Mouse (Mus musculus) MEL (cell line): ENCODE measurements around the gene Zfp334. TPM values are rescaled to one million over a fixed set of nuclear protein-coding genes. Genes with fewer than 3 reads are reported as not detected.

ENCODE experiments used
- DNase-seq: peaks from one replicate; pipeline ENCODE4 v3.0.0; 2011; ENCODE audit warnings: low read depth, low spot score
- H3K27ac ChIP-seq: 2 replicates; pipeline ENCODE4 v1.5.1; 2012; ENCODE audit warnings: low read depth, mild to moderate bottlenecking, control low read depth, low read length, moderate library complexity; ENCODE audit not compliant: control insufficient read depth
- H3K27me3 ChIP-seq, 2 experiments: fragments of 150-350 bp in 1 of 2; sonication (generic) in 1 of 2; 2 replicates each; pipeline ENCODE4 v1.6.1; 2012; ENCODE audit warnings: low read length in 2 of 2, mild to moderate bottlenecking in 2 of 2, improper control_type of control experiment in 1 of 2, moderate library complexity in 1 of 2; ENCODE audit not compliant: insufficient read depth in 2 of 2, control insufficient read depth in 1 of 2
- H3K36me3 ChIP-seq, 2 experiments: 2 replicates each; pipeline ENCODE4 v1.6.1; 2012 to 2014; ENCODE audit warnings: low read length in 2 of 2, improper control_type of control experiment in 1 of 2, inconsistent platforms in 1 of 2, mild to moderate bottlenecking in 1 of 2; ENCODE audit not compliant: insufficient read depth in 2 of 2, control insufficient read depth in 1 of 2
- H3K4me1 ChIP-seq, 2 experiments: fragments of 150-350 bp in 1 of 2; sonication (generic) in 1 of 2; 2 replicates each; pipeline ENCODE4 v1.6.1; 2012; ENCODE audit warnings: low read length in 2 of 2, improper control_type of control experiment in 1 of 2, mild to moderate bottlenecking in 1 of 2; ENCODE audit not compliant: insufficient read depth in 2 of 2, control insufficient read depth in 1 of 2
- H3K4me3 ChIP-seq, 2 experiments: fragments of 150-350 bp in 1 of 2; sonication (generic) in 1 of 2; 2 replicates each; pipeline ENCODE4 v1.5.1; 2012; ENCODE audit warnings: low read depth in 2 of 2, low read length in 2 of 2, mild to moderate bottlenecking in 2 of 2, moderate library complexity in 2 of 2, control low read depth in 1 of 2, improper control_type of control experiment in 1 of 2; ENCODE audit not compliant: control insufficient read depth in 1 of 2, insufficient read depth in 1 of 2
- H3K79me2 ChIP-seq: 2 replicates; pipeline ENCODE4 v1.6.1; 2012; ENCODE audit warnings: mild to moderate bottlenecking, low read length, moderate library complexity; ENCODE audit not compliant: control insufficient read depth, poor library complexity, insufficient read depth
- H3K9ac ChIP-seq: 2 replicates; pipeline ENCODE4 v1.6.1; 2012; ENCODE audit warnings: low read depth, mild to moderate bottlenecking, control low read depth, low read length, moderate library complexity; ENCODE audit not compliant: control insufficient read depth, poor library complexity, severe bottlenecking
- H3K9me3 ChIP-seq: fragments of 150-350 bp; sonication (generic); replicated peaks from 2 replicates; pipeline ENCODE4 v1.6.1; 2012; ENCODE audit warnings: mild to moderate bottlenecking, low read length, improper control_type of control experiment, moderate library complexity; ENCODE audit not compliant: insufficient read depth
- BHLHE40 ChIP-seq: IDR thresholded peaks from 2 replicates; pipeline ENCODE4 v1.6.1; 2012; ENCODE audit warnings: low read depth, mild to moderate bottlenecking, inconsistent platforms, low read length, improper control_type of control experiment, borderline replicate concordance
- CHD1 ChIP-seq: IDR thresholded peaks from 2 replicates; pipeline ENCODE4 v1.6.1; 2012; ENCODE audit warnings: low read depth, mild to moderate bottlenecking, inconsistent platforms, low read length, improper control_type of control experiment
- CTCF ChIP-seq, 3 experiments: IDR thresholded peaks in 2 of 3; conservative IDR thresholded peaks in 1 of 3; 2 replicates each; pipeline ENCODE4 v1.5.1; 2011 to 2012; ENCODE audit warnings: low read length in 3 of 3, low read depth in 2 of 3, mild to moderate bottlenecking in 2 of 3, improper control_type of control experiment in 1 of 3, inconsistent platforms in 1 of 3, mixed read lengths in 1 of 3, moderate library complexity in 1 of 3; ENCODE audit not compliant: control insufficient read depth in 1 of 3, insufficient read depth in 1 of 3, poor library complexity in 1 of 3, severe bottlenecking in 1 of 3
- EP300 ChIP-seq, 2 experiments: IDR thresholded peaks; 2 replicates each; pipeline ENCODE4 v1.6.1; 2011; ENCODE audit warnings: improper control_type of control experiment in 2 of 2, low read length in 2 of 2, low read depth in 1 of 2, mild to moderate bottlenecking in 1 of 2
- ETS1 ChIP-seq: IDR thresholded peaks from 2 replicates; pipeline ENCODE4 v1.6.1; 2012; ENCODE audit warnings: low read depth, mild to moderate bottlenecking, inconsistent platforms, low read length, improper control_type of control experiment, moderate library complexity
- GABPA ChIP-seq: IDR thresholded peaks from 2 replicates; pipeline ENCODE4 v1.6.1; 2012; ENCODE audit warnings: low read depth, mild to moderate bottlenecking, inconsistent platforms, low read length, improper control_type of control experiment, moderate library complexity
- GATA1 ChIP-seq: IDR thresholded peaks from 2 replicates; pipeline ENCODE4 v1.6.1; 2011; ENCODE audit warnings: low read depth, low read length, improper control_type of control experiment
- HCFC1 ChIP-seq: IDR thresholded peaks from 2 replicates; pipeline ENCODE4 v1.6.1; 2012; ENCODE audit warnings: low read depth, mild to moderate bottlenecking, inconsistent platforms, low read length, improper control_type of control experiment, moderate library complexity
- KAT2A ChIP-seq: conservative IDR thresholded peaks from 2 replicates; pipeline ENCODE4 v1.6.1; 2012; ENCODE audit warnings: low read depth, low read length, improper control_type of control experiment, inconsistent platforms
- MAFK ChIP-seq: IDR thresholded peaks from 2 replicates; pipeline ENCODE4 v1.6.1; 2011; ENCODE audit warnings: low read depth, mild to moderate bottlenecking, low read length, improper control_type of control experiment, borderline replicate concordance
- MAZ ChIP-seq: IDR thresholded peaks from 2 replicates; pipeline ENCODE4 v1.6.1; 2012; ENCODE audit warnings: low read depth, mild to moderate bottlenecking, inconsistent platforms, low read length, improper control_type of control experiment
- POLR2AphosphoS2 ChIP-seq: IDR thresholded peaks from 2 replicates; pipeline ENCODE4 v1.6.1; 2011; ENCODE audit warnings: low read length, improper control_type of control experiment
- POLR2AphosphoS5 ChIP-seq: IDR thresholded peaks from 2 replicates; pipeline ENCODE4 v1.6.1; 2012; ENCODE audit warnings: low read depth, borderline replicate concordance, mild to moderate bottlenecking, inconsistent platforms, low read length, moderate library complexity, mixed read lengths
- SIN3A ChIP-seq: IDR thresholded peaks from 2 replicates; pipeline ENCODE4 v1.6.1; 2012; ENCODE audit warnings: low read length, improper control_type of control experiment, inconsistent platforms
- TAL1 ChIP-seq: IDR thresholded peaks from 2 replicates; pipeline ENCODE4 v1.6.1; 2012; ENCODE audit warnings: mild to moderate bottlenecking, inconsistent platforms, low read length, moderate library complexity, mixed read lengths
- TBP ChIP-seq: IDR thresholded peaks from 2 replicates; pipeline ENCODE4 v1.8.0; 2011; ENCODE audit warnings: low read depth, low read length, improper control_type of control experiment
- TCF12 ChIP-seq: IDR thresholded peaks from 2 replicates; pipeline ENCODE4 v1.6.1; 2014; ENCODE audit warnings: low read depth, mild to moderate bottlenecking, inconsistent platforms, low read length, improper control_type of control experiment, moderate library complexity
- UBTF ChIP-seq: IDR thresholded peaks from 2 replicates; pipeline ENCODE4 v1.6.1; 2012; ENCODE audit warnings: low read depth, mild to moderate bottlenecking, inconsistent platforms, low read length, improper control_type of control experiment, moderate library complexity, borderline replicate concordance; ENCODE audit not compliant: insufficient read depth
- ZC3H11A ChIP-seq: IDR thresholded peaks from 2 replicates; pipeline ENCODE4 v1.6.1; 2012; ENCODE audit warnings: low read depth, mild to moderate bottlenecking, inconsistent platforms, low read length, improper control_type of control experiment
- ZKSCAN1 ChIP-seq: IDR thresholded peaks from 2 replicates; pipeline ENCODE4 v1.6.1; 2012; ENCODE audit warnings: low read depth, mild to moderate bottlenecking, inconsistent platforms, low read length, improper control_type of control experiment, moderate library complexity
- ZMIZ1 ChIP-seq: IDR thresholded peaks from 2 replicates; pipeline ENCODE4 v1.6.1; 2012; ENCODE audit warnings: low read depth, mild to moderate bottlenecking, inconsistent platforms, low read length, improper control_type of control experiment, moderate library complexity
- ZNF384 ChIP-seq: IDR thresholded peaks from 2 replicates; pipeline ENCODE4 v1.6.1; 2012; ENCODE audit warnings: low read depth, mild to moderate bottlenecking, inconsistent platforms, low read length, improper control_type of control experiment
- polyA plus RNA-seq, 2 experiments: library from polyadenylated mRNA; stranded (reverse) in 1 of 2; unstranded in 1 of 2; fragments of >175 nt in 1 of 2; fragments of >200 nt in 1 of 2; gene quantifications; 2 replicates each; pipeline versions ENCODE4 v1.2.1 to v1.2.4; 2012; ENCODE audit warnings: low replicate concordance in 2 of 2, low read depth in 1 of 2; ENCODE audit not compliant: insufficient read length in 2 of 2, insufficient read depth in 1 of 2, missing spikeins in 1 of 2
- total RNA-seq: library from RNA; depleted of rRNA; stranded (reverse); fragments of 300-350 nt; gene quantifications from 2 replicates; pipeline ENCODE4 v1.2.3, GENCODE M21; 2012

The Zfp334 gene
- total and polyA plus RNA-seq, 3 experiments = not detected

DNA sequence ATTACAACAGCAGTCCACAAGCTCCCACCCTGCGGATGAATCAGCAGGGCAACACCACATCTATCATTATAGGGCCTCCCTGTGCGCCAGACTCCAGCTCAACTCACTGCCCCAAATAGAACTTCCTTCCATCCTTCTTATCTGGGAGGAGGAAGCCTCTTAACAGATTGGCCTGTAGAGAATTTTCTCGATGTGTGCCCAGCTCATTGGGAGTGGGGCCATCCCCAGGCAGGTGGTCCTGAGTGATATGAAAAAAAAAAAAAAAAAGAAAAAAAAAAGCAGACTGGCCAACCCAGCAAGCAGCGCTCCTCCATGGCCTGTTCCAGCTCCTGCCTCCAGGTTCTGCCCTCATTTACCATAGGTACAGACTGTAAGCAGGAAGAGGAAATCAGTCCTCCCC is 12.1 kb downstream of the Zfp334 start:
- TF ChIP-seq SIN3A (peak; percentile 45; the same call in 1 of the 2 replicates), TCF12 (peak; percentile 80), POLR2AphosphoS5 (no peak), TBP (peak; percentile 85), MAFK (no peak), POLR2AphosphoS2 (no peak), TAL1 (peak; percentile 55), ZNF384 (peak; percentile 95), UBTF (no peak), EP300 (IDR thresholded peaks at IDR 0.05; ENCODE audit: low read depth in 1 of 2, low read length in 2 of 2) (peak; percentile 68 to 81; a peak in 3 of 4 replicates), ETS1 (peak; percentile 34; the same call in 1 of the 2 replicates), GATA1 (peak; percentile 83)
- TF ChIP-seq, all 39 proteins: peak for 8
- Histone ChIP-seq H3K27me3 (no peaks in the 10 kb centered on the region), H3K4me1 (peaks cover 4 to 10% of the 10 kb centered on the region in 2 experiments; a peak in 3 of 4 replicates), H3K9me3 (no peaks in the 10 kb centered on the region), H3K79me2 (no peaks in the 10 kb centered on the region), H3K9ac (no peak overlapping the region), H3K4me3 (no peak overlapping the region), H3K27ac (peak overlapping the region; percentile 28; the same call in 1 of the 2 replicates), H3K36me3 (peaks cover 0 to 9% of the 10 kb centered on the region in 2 experiments; a peak in 2 of 4 replicates)
- peak; percentile 78 for DNase-seq

DNA sequence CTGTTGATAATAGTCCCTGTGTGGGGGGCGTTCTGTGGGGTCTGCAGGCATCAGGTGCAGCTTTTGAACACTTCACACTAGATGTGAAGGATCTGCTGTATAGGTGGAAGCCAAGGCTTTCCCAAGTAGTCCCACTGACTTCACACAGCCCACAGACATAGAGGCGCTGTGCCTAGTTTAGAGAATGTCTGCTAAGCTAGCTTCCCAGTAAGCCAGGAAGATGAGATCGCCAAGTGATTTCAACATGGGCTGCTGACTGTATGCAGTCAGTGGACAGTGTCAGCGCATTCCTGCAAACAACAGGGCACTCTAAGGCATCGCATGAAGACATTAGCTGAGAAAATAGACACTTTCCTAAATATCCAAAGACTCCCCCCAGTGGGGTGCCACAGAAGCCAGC is 12.6 kb downstream of the Zfp334 start:
- Histone ChIP-seq H3K9me3 (no peaks in the 10 kb centered on the region), H3K79me2 (no peaks in the 10 kb centered on the region), H3K27me3 (no peaks in the 10 kb centered on the region), H3K4me3 (peak overlapping the region in 1 of 2 experiments; percentile 21; a peak in 1 of 4 replicates), H3K27ac (peak overlapping the region; percentile 28), H3K36me3 (peaks cover 0 to 12% of the 10 kb centered on the region in 2 experiments; a peak in 2 of 4 replicates), H3K4me1 (peaks cover 4 to 10% of the 10 kb centered on the region in 2 experiments; a peak in 3 of 4 replicates), H3K9ac (no peak overlapping the region)
- TF ChIP-seq HCFC1 (no peak), ZKSCAN1 (no peak), MAZ (no peak), KAT2A (no peak), ZC3H11A (no peak), GABPA (no peak), BHLHE40 (no peak), CTCF (IDR thresholded peaks at IDR 0.05 in 2 of 3, conservative IDR thresholded peaks at IDR 0.05 in 1 of 3; ENCODE audit: control insufficient read depth in 1 of 3, insufficient read depth in 1 of 3, low read depth in 2 of 3, low read length in 3 of 3, poor library complexity in 1 of 3, severe bottlenecking in 1 of 3) (no peak), CHD1 (no peak), ZMIZ1 (no peak)
- no peak for DNase-seq
